Mouse (Mus musculus) heart, adult 2 months (tissue): ENCODE data around the gene Piwil4. TPM values are rescaled to one million over a fixed set of nuclear protein-coding genes. Genes with fewer than 3 reads are reported as not detected.

Source experiments
- DNase-seq, 2 experiments: peaks; one replicate each; pipeline ENCODE4 v3.0.0; 2021
- H3K27ac ChIP-seq: fragments of 200-600 bp; 2 replicates; pipeline ENCODE4 v1.8.1; 2022
- H3K27me3 ChIP-seq: fragments of 200-500 bp; 2 replicates; pipeline ENCODE4 v1.6.1; 2012; ENCODE audit warnings: mild to moderate bottlenecking, low read length, inconsistent platforms, mixed read lengths; ENCODE audit not compliant: control insufficient read depth, insufficient read depth
- H3K36me3 ChIP-seq: fragments of 200-500 bp; 2 replicates; pipeline ENCODE4 v1.6.1; 2012; ENCODE audit warnings: low read length, inconsistent platforms; ENCODE audit not compliant: control insufficient read depth, insufficient read depth
- H3K4me1 ChIP-seq: fragments of 200-500 bp; 2 replicates; pipeline ENCODE4 v1.6.1; 2011; ENCODE audit warnings: low read length; ENCODE audit not compliant: control insufficient read depth, insufficient read depth
- H3K4me3 ChIP-seq: fragments of 200-600 bp; 2 replicates; pipeline ENCODE4 v1.8.1; 2022
- H3K79me2 ChIP-seq: fragments of 200-500 bp; replicated peaks from 2 replicates; pipeline ENCODE4 v1.6.1; 2012; ENCODE audit warnings: mild to moderate bottlenecking, inconsistent platforms, low read length, moderate library complexity, mixed read lengths; ENCODE audit not compliant: control insufficient read depth, insufficient read depth
- H3K9ac ChIP-seq: fragments of 200-500 bp; 2 replicates; pipeline ENCODE4 v1.6.1; 2012; ENCODE audit warnings: low read depth, mild to moderate bottlenecking, control low read depth, inconsistent platforms, low read length, mixed read lengths
- CTCF ChIP-seq: fragments of 200-600 bp; IDR thresholded peaks from 2 replicates; pipeline ENCODE4 v1.8.1; 2022; ENCODE audit warnings: antibody characterized with exemption, mild to moderate bottlenecking, moderate library complexity
- EP300 ChIP-seq: fragments of 200-500 bp; IDR thresholded peaks from 2 replicates; pipeline ENCODE4 v1.6.1; 2011; ENCODE audit warnings: low read depth, low read length, control low read depth; ENCODE audit not compliant: insufficient read depth
- POLR2A ChIP-seq: fragments of 200-500 bp; IDR thresholded peaks from 2 replicates; pipeline ENCODE4 v1.6.1; 2011; ENCODE audit warnings: mild to moderate bottlenecking, low read depth, low read length, control low read depth; ENCODE audit not compliant: insufficient read depth
- whole genome bisulfite sequencing: fragments of 180-500 bp; shearing (Covaris S2); methylation state at CpG from one replicate; pipeline ENCODE4 v1.1.7; 2018; 5-methylcytosine and 5-hydroxymethylcytosine counted together
- intact Hi-C: fragments of 180-260 bp; cut with DNase I; formaldehyde crosslinking; loops from one replicate; pipeline ENCODE4 v1.15.1; 2025
- polyA plus RNA-seq: library from polyadenylated mRNA; depleted of rRNA; stranded (reverse); fragments of >200 nt; gene quantifications from 2 replicates; pipeline ENCODE4 v1.2.3, GENCODE M21; 2012
- total RNA-seq, 2 experiments: library from RNA; stranded (reverse); gene quantifications; 2 replicates each; pipeline ENCODE4 v1.2.3; 2021

Piwil4 gene
- total and polyA plus RNA-seq, 3 experiments = not detected

- TF ChIP-seq EP300 (no peak), CTCF (no peak), POLR2A (no peak)
- no peaks in the 10 kb centered on the region for H3K79me2 ChIP-seq
- H3K4me1 ChIP-seq = peaks cover 11% of the 10 kb centered on the region
- H3K9ac ChIP-seq = no peak overlapping the region
- 66% methylated on average over 3 of the region's 3 CpGs for WGBS
- no peak overlapping the region for H3K4me3 ChIP-seq
- no peaks in the 10 kb centered on the region for H3K36me3 ChIP-seq
- H3K27ac ChIP-seq = no peak overlapping the region
- H3K27me3 ChIP-seq = no peaks in the 10 kb centered on the region
- intact Hi-C loops = no loop called here
- DNase-seq = no peak
These were observed 74.5 kb downstream of the Piwil4 start for GRCm38 (mm10) chr9:14666071-14666470.

- H3K4me1 ChIP-seq = peaks cover 11% of the 10 kb centered on the region
- H3K36me3 ChIP-seq = no peaks in the 10 kb centered on the region
- DNase-seq = peak; percentile 28 to 29
- intact Hi-C loops = no loop called here
- no peak for TF ChIP-seq CTCF
- TF ChIP-seq EP300 = no peak
- no peak for TF ChIP-seq POLR2A
- 77% methylated on average over 2 of the region's 2 CpGs for WGBS
- H3K9ac ChIP-seq = no peak overlapping the region
- no peaks in the 10 kb centered on the region for H3K27me3 ChIP-seq
- H3K27ac ChIP-seq = peak overlapping the region; percentile 34
- no peak overlapping the region for H3K4me3 ChIP-seq
- H3K79me2 ChIP-seq = no peaks in the 10 kb centered on the region
These were observed 76.9 kb downstream of the Piwil4 start for GRCm38 (mm10) chr9:14663591-14663990.

GRCm38 (mm10) chr9:14662876-14663275, 77.7 kb downstream of the Piwil4 start:
- Histone ChIP-seq H3K27ac (peak overlapping the region; percentile 34), H3K9ac (no peak overlapping the region), H3K27me3 (no peaks in the 10 kb centered on the region), H3K79me2 (no peaks in the 10 kb centered on the region), H3K36me3 (no peaks in the 10 kb centered on the region), H3K4me1 (peaks cover 11% of the 10 kb centered on the region), H3K4me3 (no peak overlapping the region)
- WGBS = 62% methylated on average over 7 of the region's 7 CpGs
- intact Hi-C loops = no loop called here
- DNase-seq = no peak
- no peak for TF ChIP-seq EP300
- TF ChIP-seq POLR2A = no peak
- TF ChIP-seq CTCF = no peak

GRCm38 (mm10) chr9:14662138-14662537, 78.4 kb downstream of the Piwil4 start:
- DNase-seq = no peak
- Histone ChIP-seq H3K4me1 (peaks cover 11% of the 10 kb centered on the region), H3K27me3 (no peaks in the 10 kb centered on the region), H3K9ac (no peak overlapping the region), H3K36me3 (no peaks in the 10 kb centered on the region), H3K27ac (no peak overlapping the region), H3K4me3 (no peak overlapping the region), H3K79me2 (no peaks in the 10 kb centered on the region)
- TF ChIP-seq EP300 (no peak), CTCF (no peak), POLR2A (no peak)
- WGBS = 85% methylated on average over 9 of the region's 9 CpGs
- intact Hi-C loops = no loop called here

GRCm38 (mm10) chr9:14657926-14658325, 82.6 kb downstream of the Piwil4 start:
- Histone ChIP-seq H3K4me3 (no peak overlapping the region), H3K27ac (no peak overlapping the region), H3K79me2 (no peaks in the 10 kb centered on the region), H3K4me1 (peaks cover 6% of the 10 kb centered on the region; the same call in 1 of the 2 replicates), H3K27me3 (no peaks in the 10 kb centered on the region), H3K36me3 (no peaks in the 10 kb centered on the region), H3K9ac (no peak overlapping the region)
- TF ChIP-seq EP300 (no peak), POLR2A (no peak), CTCF (no peak)
- no peak for DNase-seq
- 33% methylated on average over 2 of the region's 2 CpGs for WGBS
- intact Hi-C loops = no loop called here

GRCm38 (mm10) chr9:14654010-14654409, 86.5 kb downstream of the Piwil4 start:
- Histone ChIP-seq H3K36me3 (no peaks in the 10 kb centered on the region), H3K4me1 (peaks cover 1% of the 10 kb centered on the region; the same call in 1 of the 2 replicates), H3K4me3 (no peak overlapping the region), H3K27ac (no peak overlapping the region), H3K27me3 (no peaks in the 10 kb centered on the region), H3K79me2 (no peaks in the 10 kb centered on the region), H3K9ac (no peak overlapping the region)
- intact Hi-C loops = no loop called here
- DNase-seq = no peak
- TF ChIP-seq POLR2A = no peak
- peak; percentile 68 for TF ChIP-seq CTCF
- 80% methylated on average over 2 of the region's 2 CpGs for WGBS
